Mouse (Mus musculus) C2C12 (cell line): Measurements from ENCODE around the gene Vtn. TPM values are rescaled to one million over a fixed set of nuclear protein-coding genes. Genes with fewer than 3 reads are reported as not detected.

Experiments used
- H3K27me3 ChIP-seq: one replicate; pipeline ENCODE4 v1.6.1; 2011; ENCODE audit not compliant: control insufficient read depth, insufficient read depth, insufficient read length
- H3K36me3 ChIP-seq: one replicate; pipeline ENCODE4 v1.6.1; 2011; ENCODE audit not compliant: control insufficient read depth, insufficient read depth
- H3K4me3 ChIP-seq: one replicate; pipeline ENCODE4 v1.5.1; 2011; ENCODE audit warnings: mild to moderate bottlenecking, control low read depth; ENCODE audit not compliant: poor library complexity, insufficient read depth, severe bottlenecking
- H3K79me2 ChIP-seq: one replicate; pipeline ENCODE4 v1.6.1; 2011; ENCODE audit not compliant: control insufficient read depth, insufficient read depth
- H3K79me3 ChIP-seq: one replicate; pipeline ENCODE4 v1.6.1; 2011; ENCODE audit warnings: low read depth, control low read depth
- H3ac ChIP-seq: one replicate; pipeline ENCODE3; 2011; ENCODE audit warnings: low read depth; ENCODE audit not compliant: control insufficient read depth, insufficient read length
- CEBPB ChIP-seq: IDR thresholded peaks from one replicate; pipeline ENCODE4 v1.6.1; 2011; ENCODE audit warnings: low read depth, mild to moderate bottlenecking, control low read depth, moderate library complexity
- CTCF ChIP-seq: IDR thresholded peaks from one replicate; pipeline ENCODE4 v1.5.1; 2011; ENCODE audit not compliant: control insufficient read depth, insufficient read depth, insufficient read length
- FOSL1 ChIP-seq: IDR thresholded peaks from one replicate; pipeline ENCODE4 v1.8.0; 2011; ENCODE audit warnings: mild to moderate bottlenecking, low read length; ENCODE audit not compliant: poor library complexity, insufficient read depth, severe bottlenecking
- MAX ChIP-seq: IDR thresholded peaks from one replicate; pipeline ENCODE4 v1.6.1; 2011; ENCODE audit warnings: mild to moderate bottlenecking, control low read depth
- MYOD1 ChIP-seq: IDR thresholded peaks from one replicate; pipeline ENCODE4 v1.6.1; 2011; ENCODE audit warnings: low read depth; ENCODE audit not compliant: control insufficient read depth, insufficient read length
- MYOG ChIP-seq: IDR thresholded peaks from one replicate; pipeline ENCODE4 v1.6.1; 2011; ENCODE audit not compliant: control insufficient read depth, insufficient read length; ENCODE audit errors: extremely low read depth
- USF1 ChIP-seq: IDR thresholded peaks from one replicate; pipeline ENCODE4 v1.6.1; 2011; ENCODE audit warnings: low read depth, mild to moderate bottlenecking, control low read depth, moderate library complexity
- polyA plus RNA-seq: library from polyadenylated mRNA; unstranded; fragments of >200 nt; fragmentation: generic; extraction: Trizol; gene quantifications from one replicate; pipeline ENCODE4 v1.2.1, GENCODE M21; 2012; ENCODE audit warnings: missing spikeins

Gene Vtn
- polyA plus RNA-seq, 1 experiment = not detected

GRCm38 (mm10) chr11:78545181-78545580 lies 46.3 kb downstream of the Vtn start:
- TF ChIP-seq MYOD1 (no peak), CEBPB (no peak), MYOG (no peak), CTCF (no peak), USF1 (no peak), FOSL1 (no peak), MAX (no peak)
- H3K79me2 ChIP-seq = peaks cover 72% of the 10 kb centered on the region
- no peak overlapping the region for H3K4me3 ChIP-seq
- H3ac ChIP-seq = no peak overlapping the region
- H3K27me3 ChIP-seq = no peaks in the 10 kb centered on the region
- H3K36me3 ChIP-seq = peaks cover 66% of the 10 kb centered on the region
- H3K79me3 ChIP-seq = peaks cover 59% of the 10 kb centered on the region

GRCm38 (mm10) chr11:78547718-78548460 lies 49.0 kb downstream of the Vtn start:
- Histone ChIP-seq H3K27me3 (no peaks in the 10 kb centered on the region), H3K36me3 (peaks cover 39% of the 10 kb centered on the region), H3K79me3 (peaks cover 56% of the 10 kb centered on the region), H3ac (no peak overlapping the region), H3K4me3 (no peak overlapping the region), H3K79me2 (peaks cover 74% of the 10 kb centered on the region)
- TF ChIP-seq FOSL1 (no peak), MAX (no peak), USF1 (no peak), MYOG (no peak), MYOD1 (no peak), CEBPB (no peak), CTCF (no peak)

- Histone ChIP-seq H3K36me3 (peaks cover 23% of the 10 kb centered on the region), H3K4me3 (peak overlapping the region; percentile 81), H3K27me3 (no peaks in the 10 kb centered on the region), H3K79me2 (peaks cover 59% of the 10 kb centered on the region), H3K79me3 (peaks cover 43% of the 10 kb centered on the region), H3ac (peak overlapping the region; percentile 63)
- no peak for TF ChIP-seq CTCF
- TF ChIP-seq MYOG = no peak
- no peak for TF ChIP-seq CEBPB
- TF ChIP-seq FOSL1 = no peak
- no peak for TF ChIP-seq MAX
- TF ChIP-seq MYOD1 = no peak
- TF ChIP-seq USF1 = no peak
Observed at GRCm38 (mm10) chr11:78549491-78549987, 50.6 kb downstream of the Vtn start.

- Histone ChIP-seq H3K79me3 (peaks cover 35% of the 10 kb centered on the region), H3K36me3 (peaks cover 15% of the 10 kb centered on the region), H3ac (peak within 1 kb of the TSS; percentile 63), H3K27me3 (no peaks in the 10 kb centered on the region), H3K4me3 (peak within 1 kb of the TSS; percentile 81), H3K79me2 (peaks cover 50% of the 10 kb centered on the region)
- peak; percentile 81 for TF ChIP-seq USF1
- no peak for TF ChIP-seq CTCF
- peak; percentile 87 for TF ChIP-seq MAX
Observed at GRCm38 (mm10) chr11:78550168-78551058, 51.5 kb downstream of the Vtn start, which contains the start of gene Tmem97. Gene Tmem97 (minus strand): TSS chr11:78550777.

- Histone ChIP-seq H3K79me2 (peaks cover 44% of the 10 kb centered on the region), H3K4me3 (no peak overlapping the region), H3K27me3 (no peaks in the 10 kb centered on the region), H3K36me3 (peaks cover 11% of the 10 kb centered on the region), H3K79me3 (peaks cover 30% of the 10 kb centered on the region), H3ac (peak overlapping the region; percentile 44)
- no peak for TF ChIP-seq USF1
- no peak for TF ChIP-seq CEBPB
- TF ChIP-seq CTCF = no peak
- TF ChIP-seq MYOG = no peak
- no peak for TF ChIP-seq MAX
- no peak for TF ChIP-seq FOSL1
- no peak for TF ChIP-seq MYOD1
Observed at GRCm38 (mm10) chr11:78551059-78551398, 52.1 kb downstream of the Vtn start.

Other genes starting within 250 kb of the Vtn start
- gene 2610507B11Rik, start 237.3 kb upstream of the Vtn start, polyA plus RNA-seq = 82.8 TPM
- 0.02 TPM for gene BC030499, start 208.2 kb upstream of the Vtn start, polyA plus RNA-seq
- 33.1 TPM for gene Spag5, start 197.6 kb upstream of the Vtn start, polyA plus RNA-seq
- 0.91 TPM for gene Aldoc, start 176.1 kb upstream of the Vtn start, polyA plus RNA-seq
- gene Pigs, start 170.7 kb upstream of the Vtn start, polyA plus RNA-seq = 37.1 TPM
- 29.5 TPM for gene Unc119, start 155.6 kb upstream of the Vtn start, polyA plus RNA-seq
- 0.39 TPM for gene Foxn1, start 112.5 kb upstream of the Vtn start, polyA plus RNA-seq
- not detected for gene Slc13a2, start 76.9 kb upstream of the Vtn start, polyA plus RNA-seq
- gene Slc46a1, start 33.4 kb upstream of the Vtn start, polyA plus RNA-seq = 7.3 TPM
- 0.19 TPM for gene Sarm1, start 1.3 kb upstream of the Vtn start, polyA plus RNA-seq
- gene Sebox, start 4.4 kb downstream of the Vtn start, polyA plus RNA-seq = 0.02 TPM
- 41.3 TPM for gene Tmem199, start 13.1 kb downstream of the Vtn start, polyA plus RNA-seq
- 111 TPM for gene Poldip2, start 13.1 kb downstream of the Vtn start, polyA plus RNA-seq
- 60.7 TPM for gene Tnfaip1, start 37.2 kb downstream of the Vtn start, polyA plus RNA-seq
- 61.1 TPM for gene Ift20, start 37.3 kb downstream of the Vtn start, polyA plus RNA-seq
- gene Tmem97, start 51.7 kb downstream of the Vtn start, polyA plus RNA-seq = 164 TPM
- 5.9 TPM for gene Nlk, start 198.3 kb downstream of the Vtn start, polyA plus RNA-seq